ENCODE assay signal across 23 mouse cellular contexts in the genomic region with DNA sequence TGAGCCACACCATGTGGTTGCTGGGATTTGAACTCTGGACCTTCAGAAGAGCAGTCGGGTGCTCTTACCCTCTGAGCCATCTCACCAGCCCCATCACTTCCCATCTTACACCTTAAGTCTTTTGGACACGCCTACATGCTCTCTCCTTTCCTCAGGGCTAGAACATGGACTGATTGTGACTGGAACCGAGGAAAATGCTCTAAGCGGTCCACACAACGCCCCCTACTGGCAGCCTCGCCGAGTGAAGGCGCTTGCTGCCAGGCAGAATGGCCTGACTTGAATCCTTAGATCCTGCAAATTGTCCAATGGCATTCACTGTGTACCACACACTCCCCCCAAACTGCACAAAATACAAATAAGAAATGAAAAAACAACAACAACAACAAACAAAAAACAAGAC. TPM values are rescaled to one million over a fixed set of nuclear protein-coding genes. Genes with fewer than 3 reads are reported as not detected.
A peak's percentile ranks its signal among the peaks of the same experiment; 100 is the strongest.
DNase-seq lines count a peak whose midpoint lies in the region; ATAC-seq and TF ChIP-seq lines count a peak whose summit lies in the region.
"Had no signal": no experiment of that assay in that cellular context is flagged by ENCODE, and none has a peak within 500 bp of the region (broad histone marks: within the 10 kb centered on the region; RNA-seq: fewer than 3 reads in every experiment).

No protein-coding gene starts in this region.

- no peak overlapping the region for H3K9ac ChIP-seq in liver, postnatal 0 days (replicated peaks)
- H3K9ac ChIP-seq in ES-Bruce4 (ENCODE audit: low read depth, poor library complexity, severe bottlenecking), result no peak overlapping the region
- H3K9ac ChIP-seq: embryonic facial prominence, embryonic 15.5 days; heart, embryonic 13.5 days; kidney, embryonic 15.5 days; liver, embryonic 15.5 days had no signal

- H3K4me3 ChIP-seq in gastrocnemius, adult 2 months, result no peak overlapping the region
- no peak overlapping the region for H3K4me3 ChIP-seq in liver, postnatal 0 days (ENCODE audit: low read depth, low read length)
- H3K4me3 ChIP-seq in ES-Bruce4 (ENCODE audit: low read depth, low read length), result no peak overlapping the region
- H3K4me3 ChIP-seq: embryonic facial prominence, embryonic 15.5 days; heart, embryonic 13.5 days; hindbrain, embryonic 10.5 days; kidney, embryonic 15.5 days; liver, embryonic 15.5 days had no signal

- no peak for TF ChIP-seq EP300 in liver, postnatal 0 days (IDR thresholded peaks at IDR 0.05; ENCODE audit: low read depth)
- TF ChIP-seq EP300 in ES-Bruce4 (IDR thresholded peaks at IDR 0.05; ENCODE audit: insufficient read depth, low read depth, low read length), result no peak

- 65% methylated on average over 8 of the region's 8 CpGs for WGBS in liver, postnatal 0 days (ENCODE audit: insufficient replicate concordance)

- H3K36me3 ChIP-seq in liver, postnatal 0 days (replicated peaks; ENCODE audit: insufficient read depth, low read length), result no peaks in the 10 kb centered on the region
- no peaks in the 10 kb centered on the region for H3K36me3 ChIP-seq in ES-Bruce4 (ENCODE audit: control insufficient read depth, insufficient read depth, low read length, poor library complexity, severe bottlenecking)
- H3K36me3 ChIP-seq: embryonic facial prominence, embryonic 15.5 days; heart, embryonic 13.5 days; hindbrain, embryonic 10.5 days; kidney, embryonic 15.5 days; liver, embryonic 15.5 days had no signal

- intact Hi-C loops in gastrocnemius, adult 2 months (cut with DNase I), result loop anchor here (5.0 kb wide), 1 partner anchor 50 kb away; a partner anchor contains a TSS

- no peaks in the 10 kb centered on the region for H3K4me1 ChIP-seq in liver, postnatal 0 days (ENCODE audit: insufficient read depth)
- no peaks in the 10 kb centered on the region for H3K4me1 ChIP-seq in ES-Bruce4 (ENCODE audit: control insufficient read depth, insufficient read depth, low read length)
- H3K4me1 ChIP-seq: embryonic facial prominence, embryonic 15.5 days; hindbrain, embryonic 10.5 days; kidney, embryonic 15.5 days; liver, embryonic 15.5 days had no signal

- H3K27me3 ChIP-seq in liver, postnatal 0 days (ENCODE audit: insufficient read depth, low read length), result no peaks in the 10 kb centered on the region
- H3K27me3 ChIP-seq in ES-Bruce4 (ENCODE audit: control insufficient read depth, insufficient read depth, low read length, poor library complexity, severe bottlenecking), result no peaks in the 10 kb centered on the region
- H3K27me3 ChIP-seq: embryonic facial prominence, embryonic 15.5 days; heart, embryonic 13.5 days; kidney, embryonic 15.5 days; liver, embryonic 15.5 days had no signal

- no peak overlapping the region for H3K27ac ChIP-seq in gastrocnemius, adult 2 months
- H3K27ac ChIP-seq in liver, postnatal 0 days (ENCODE audit: low read depth), result no peak overlapping the region
- no peak overlapping the region for H3K27ac ChIP-seq in ES-Bruce4 (ENCODE audit: insufficient read depth, low read length)
- H3K27ac ChIP-seq: embryonic facial prominence, embryonic 15.5 days; heart, embryonic 13.5 days; hindbrain, embryonic 10.5 days; kidney, embryonic 15.5 days; liver, embryonic 15.5 days had no signal

- ATAC-seq in liver, postnatal 0 days, result no peak
- ATAC-seq: midbrain, embryonic 16.5 days had no signal

- H3K9me3 ChIP-seq in liver, postnatal 0 days (ENCODE audit: low read length), result no peaks in the 10 kb centered on the region
- H3K9me3 ChIP-seq in ES-Bruce4 (replicated peaks; ENCODE audit: control insufficient read depth, insufficient read depth, low read length, poor library complexity, severe bottlenecking), result no peaks in the 10 kb centered on the region
- H3K9me3 ChIP-seq: embryonic facial prominence, embryonic 15.5 days; heart, embryonic 13.5 days; hindbrain, embryonic 10.5 days; kidney, embryonic 15.5 days; liver, embryonic 15.5 days had no signal

- TF ChIP-seq CTCF in gastrocnemius, adult 2 months (IDR thresholded peaks at IDR 0.05), result peak; percentile 37; the same call in 1 of the 2 replicates
- 0 out of 2 replicates have a peak, but pooled peaks have one; percentile 11 for TF ChIP-seq CTCF in liver, postnatal 0 days (IDR thresholded peaks at IDR 0.05; ENCODE audit: low read depth)
- TF ChIP-seq CTCF in ES-Bruce4 (IDR thresholded peaks at IDR 0.05; ENCODE audit: low read depth, low read length), result peak; percentile 77

- no peak overlapping the region for H3K4me2 ChIP-seq in liver, postnatal 0 days (ENCODE audit: low read depth, low read length)
- H3K4me2 ChIP-seq: embryonic facial prominence, embryonic 15.5 days; heart, embryonic 13.5 days; kidney, embryonic 15.5 days; liver, embryonic 15.5 days had no signal

- TF ChIP-seq POLR2A in ES-Bruce4 (IDR thresholded peaks at IDR 0.05; ENCODE audit: insufficient read depth, low read length), result no peak

- no peak for DNase-seq in gastrocnemius, adult 2 months
- no peak for DNase-seq in gastrocnemius, adult 18-20 months (ENCODE audit: low spot score)
- no peak for DNase-seq in liver, postnatal 0 days
- DNase-seq in liver (no peak), ZHBTc4 (ENCODE audit: low read depth, low spot score) (peak; percentile 85)
- no peak for DNase-seq in urinary bladder, postnatal 25 days (ENCODE audit: low spot score)
- no peak for DNase-seq in yolk sac, embryonic 10.5 days (ENCODE audit: low spot score)
- DNase-seq: B cell, adult 2 months; cerebellum, adult 9-11 months; left cerebral cortex, postnatal 4 days; lung, postnatal 10 days; thymus, postnatal 36 days had no signal

RNA-seq across cellular contexts. Expression of a gene that starts 19.3 kb away (rescaled TPM):
- 1,000 to 10,000 TPM; 1,040 to 2,126 TPM for total RNA-seq in gastrocnemius, adult 2 months (2021)
- 1,000 to 10,000 TPM; 1,267 to 1,509 TPM for total RNA-seq in gastrocnemius, adult 18-20 months (2021)
- polyA plus RNA-seq in liver, postnatal 0 days (2015; fragmentation: Nextera tagmentation; extraction: Ambion mirVana), result 0.33 and 9.0 TPM in 2 replicates
- not detected in 2 replicates for polyA plus RNA-seq in ES-Bruce4 (2011; ENCODE audit: insufficient read depth, insufficient read length, low read depth, missing spikeins)
- total RNA-seq: left cerebral cortex, adult 18-20 months; left cerebral cortex, postnatal 4 days; megakaryocyte, adult 5-6 weeks had no signal
- polyA plus RNA-seq: forebrain, embryonic 11.5 days; hindbrain, embryonic 10.5 days; midbrain, embryonic 16.5 days; neural tube, embryonic 11.5 days had no signal

RNA-seq across cellular contexts. Expression of a gene that starts 49.9 kb away (rescaled TPM):
- 10 to 100 TPM; 11.5 to 13.0 TPM for total RNA-seq in gastrocnemius, adult 2 months (2021)
- 10 to 100 TPM; 11.0 to 12.3 TPM for total RNA-seq in gastrocnemius, adult 18-20 months (2021)
- polyA plus RNA-seq in liver, postnatal 0 days (2015; fragmentation: Nextera tagmentation; extraction: Ambion mirVana), result 6.8 and 8.8 TPM in 2 replicates
- polyA plus RNA-seq in ES-Bruce4 (2011; ENCODE audit: insufficient read depth, insufficient read length, low read depth, missing spikeins), result 33.7 and 36.8 TPM in 2 replicates

Comparison
In these comparisons a context has a peak if more than half of its experiments do, and no peak if none do; other contexts are left out.
1. CTCF ChIP-seq: peak in every context shown above with its lines; median percentile 77 in ES-Bruce4; 37 in gastrocnemius, adult 2 months; 11 in liver, postnatal 0 days.